Mouse (Mus musculus) cerebellum, adult 9-10 months (tissue): ENCODE measurements at regions not wholly inside any gene's neighbourhood (a gene's known extent, or its start where the extent isn't known, plus 50 kb on each side); places are given as distances from the start of the nearest gene placed in this dataset.
A peak's percentile ranks its signal among the peaks of the same experiment; 100 is the strongest.
"Not testable (repeated sequence)": the region's sequence is repeated elsewhere in the genome, so short reads cannot be mapped to it uniquely, and the experiment has no call there.

Experiments used
- DNase-seq: peaks from one replicate; pipeline ENCODE4 v3.0.0; 2022

- no peak for DNase-seq
Observed at GRCm38 (mm10) chr3:134330943-134331342, 94.7 kb downstream of the Cxxc4 start.

DNA sequence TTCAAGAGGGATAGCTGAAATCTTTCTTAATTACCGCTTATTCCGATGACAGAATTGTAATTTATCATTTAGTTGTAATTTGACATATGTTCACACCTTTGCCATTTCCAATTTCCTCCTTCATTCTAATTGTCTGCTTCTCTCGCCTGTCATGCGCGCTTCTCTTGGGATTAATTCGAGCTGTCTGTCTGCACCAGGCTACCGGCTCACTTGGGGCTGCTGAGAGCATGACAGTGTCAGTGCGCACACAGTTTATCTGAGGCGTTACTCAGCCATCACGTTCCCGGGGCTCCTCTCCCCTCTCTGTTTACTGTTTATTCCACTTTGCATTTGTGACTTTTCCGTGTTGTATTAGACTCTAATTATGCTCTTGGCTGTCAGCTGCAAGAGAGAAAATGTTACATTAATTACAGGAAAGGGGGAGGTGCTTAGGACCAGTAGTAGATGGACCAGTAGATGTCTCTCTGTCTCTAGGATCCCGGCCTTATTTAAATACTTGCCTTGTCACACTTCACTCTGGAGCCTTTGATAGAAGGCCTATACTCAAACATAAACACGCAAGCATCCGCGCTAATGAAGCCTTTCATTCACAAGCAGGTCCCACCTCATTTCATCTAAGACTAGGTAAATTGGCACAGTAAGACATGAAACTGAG lies 95.3 kb downstream of the Cxxc4 start:
- DNase-seq = no peak

DNA sequence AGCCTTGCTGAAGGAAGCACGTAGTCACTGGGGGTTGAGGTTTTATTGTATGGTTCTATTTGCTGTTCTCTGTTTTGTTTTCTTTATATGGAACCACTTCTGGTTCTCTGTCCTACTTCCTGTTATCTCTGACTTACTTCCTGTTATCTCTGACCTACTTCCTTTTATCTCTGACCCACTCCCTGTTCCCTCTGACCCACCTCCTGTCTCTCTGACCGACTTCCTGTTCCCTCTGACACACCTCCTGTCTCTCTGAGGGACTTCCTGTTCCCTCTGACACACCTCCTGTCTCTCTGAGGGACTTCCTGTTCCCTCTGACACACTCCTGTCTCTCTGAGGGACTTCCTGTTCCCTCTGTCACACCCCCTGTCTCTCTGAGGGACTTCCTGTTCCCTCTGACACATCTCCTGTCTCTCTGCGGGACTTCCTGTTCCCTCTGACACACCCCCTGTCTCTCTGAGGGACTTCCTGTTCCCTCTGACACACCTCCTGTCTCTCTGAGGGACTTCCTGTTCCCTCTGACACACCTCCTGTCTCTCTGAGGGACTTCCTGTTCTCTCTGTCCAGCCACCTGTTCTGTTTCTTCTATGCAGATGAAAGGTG lies 102.9 kb downstream of the Cxxc4 start:
- DNase-seq = not testable (repeated sequence)

- no peak for DNase-seq
Observed at GRCm38 (mm10) chr3:134365948-134366347, 129.7 kb downstream of the Cxxc4 start.

GRCm38 (mm10) chr3:134366761-134367160 lies 130.5 kb downstream of the Cxxc4 start:
- no peak for DNase-seq

DNA sequence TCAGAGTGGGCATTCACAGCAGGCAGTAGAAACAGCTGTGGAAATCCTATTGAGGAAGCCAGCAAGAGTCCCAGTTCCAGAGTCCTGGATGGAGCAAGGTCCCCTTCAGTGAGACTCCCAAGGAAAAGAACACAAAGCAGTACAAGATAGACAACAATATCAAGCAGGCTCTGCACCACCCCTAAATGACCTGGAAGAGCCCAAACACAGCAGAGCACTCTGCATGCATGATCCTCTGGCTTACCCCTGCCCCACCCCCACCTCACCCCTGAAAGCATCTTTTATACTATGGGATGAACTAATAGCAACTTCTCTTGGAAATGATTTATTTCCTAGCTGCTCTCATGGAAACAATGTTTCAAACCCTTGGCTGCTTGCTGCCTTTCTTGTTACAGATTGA lies 132.3 kb downstream of the Cxxc4 start:
- DNase-seq = no peak

DNA sequence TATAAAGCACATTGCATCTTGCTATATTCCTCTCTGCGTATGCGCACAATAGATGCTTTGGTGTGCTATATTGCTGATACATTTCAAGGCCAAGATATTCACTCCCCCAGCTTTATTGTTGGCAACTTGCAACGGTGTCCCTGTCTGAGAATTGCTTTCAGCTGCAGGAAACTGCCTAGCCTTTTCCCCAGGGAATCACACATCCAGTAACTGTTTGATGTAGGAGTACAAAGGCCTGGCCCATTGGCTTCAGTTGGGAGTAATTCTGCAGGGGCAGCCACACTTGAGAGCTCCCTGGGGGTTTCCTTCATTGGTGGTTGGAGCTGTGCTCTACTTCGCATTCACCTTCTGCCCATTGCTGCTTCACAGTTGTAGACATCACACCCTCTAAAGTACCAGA lies 132.8 kb downstream of the Cxxc4 start:
- DNase-seq = no peak

DNA sequence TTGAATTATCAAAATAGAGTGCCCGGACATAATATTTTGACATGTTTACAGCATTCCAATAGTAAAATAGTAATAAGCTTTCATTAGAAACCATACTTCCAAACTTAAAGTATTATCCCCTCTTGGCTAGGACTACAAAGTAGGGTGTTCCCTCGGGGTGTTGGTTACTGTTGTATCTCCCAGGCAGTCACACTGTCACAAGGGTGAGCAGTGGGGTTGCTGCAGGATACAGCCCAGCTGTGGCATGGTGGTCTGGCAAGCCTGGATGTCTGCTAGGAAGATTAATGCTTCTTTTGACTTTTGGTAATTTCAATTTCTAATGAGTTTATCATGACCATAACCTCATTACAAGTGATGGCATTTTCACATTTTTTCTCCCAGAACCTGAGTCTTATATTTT lies 143.3 kb downstream of the Cxxc4 start:
- no peak for DNase-seq

DNA sequence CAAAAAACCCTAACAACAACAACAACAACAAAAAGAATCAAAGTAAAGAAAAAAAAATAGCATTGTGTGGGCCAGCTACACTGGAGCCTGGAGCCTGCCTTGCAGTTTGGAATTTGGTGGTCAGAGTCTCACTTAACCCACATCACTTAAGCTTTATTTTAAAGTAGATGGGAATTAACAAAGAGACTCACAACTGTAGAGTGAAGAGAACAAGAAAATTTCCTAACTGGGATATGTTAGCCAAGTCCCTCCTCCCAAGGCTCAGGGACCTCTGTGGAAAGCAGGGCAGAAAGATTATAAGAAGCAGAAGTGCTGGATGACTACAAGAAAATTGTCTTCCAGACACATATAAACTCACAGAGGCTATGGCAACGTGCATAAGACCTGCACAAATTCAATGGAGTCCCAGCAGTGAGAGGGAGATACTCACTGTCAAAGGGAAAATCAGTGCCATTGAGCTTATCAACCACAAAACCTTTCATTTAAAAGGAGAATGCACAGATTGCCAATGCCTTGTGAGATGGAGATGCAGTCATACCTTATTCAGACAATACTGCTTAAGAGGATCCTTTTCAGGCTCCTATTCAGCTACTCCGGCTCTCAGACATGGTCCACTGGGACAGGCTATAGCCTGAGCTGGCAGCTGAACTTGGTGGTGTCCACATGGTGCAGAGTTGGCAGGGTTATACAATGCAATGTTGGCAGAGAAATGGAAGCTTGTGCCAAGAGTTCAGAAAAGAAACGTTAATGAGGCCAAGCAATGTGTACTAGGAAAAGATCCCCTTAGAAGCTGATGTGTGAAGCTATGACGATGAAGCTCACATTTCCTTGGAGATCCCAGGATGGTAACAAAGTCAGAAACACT lies 154.4 kb downstream of the Cxxc4 start:
- DNase-seq = peak; percentile 43

DNA sequence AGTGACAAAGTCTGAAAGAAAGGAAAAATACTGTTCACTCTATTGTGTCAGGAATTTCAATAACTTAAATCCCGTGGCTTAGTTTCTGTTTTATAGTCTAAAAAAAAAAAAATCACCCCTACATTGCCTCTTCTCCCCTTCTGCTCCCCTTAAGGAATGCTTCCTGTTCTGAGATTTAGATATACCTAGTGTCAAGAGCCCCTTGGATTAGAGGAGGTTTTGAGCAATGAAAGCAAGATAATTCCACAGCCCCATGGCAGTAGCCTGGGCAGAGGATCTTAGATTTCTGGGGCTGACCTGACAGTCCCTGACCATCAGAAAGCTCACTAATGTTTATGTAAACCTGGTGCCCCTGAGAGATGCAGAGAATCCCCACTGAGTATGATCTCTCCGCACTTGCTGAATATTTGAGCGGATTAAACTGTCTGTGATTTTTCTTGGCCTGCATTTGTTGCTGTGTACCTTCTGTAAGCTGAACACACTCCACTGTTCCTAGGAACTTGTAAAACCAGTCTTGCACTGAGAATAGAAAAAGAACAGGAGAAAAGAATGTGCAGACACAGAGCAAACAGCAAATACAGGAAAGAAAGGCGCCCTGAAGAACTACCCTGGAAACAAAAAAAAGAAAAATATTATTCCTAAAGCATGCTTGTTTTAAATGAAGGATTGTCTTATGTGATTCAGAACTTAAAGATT lies 164.3 kb downstream of the Cxxc4 start:
- DNase-seq = no peak

- DNase-seq = no peak
Observed at GRCm38 (mm10) chr3:134415606-134416328, 179.5 kb downstream of the Cxxc4 start.

DNA sequence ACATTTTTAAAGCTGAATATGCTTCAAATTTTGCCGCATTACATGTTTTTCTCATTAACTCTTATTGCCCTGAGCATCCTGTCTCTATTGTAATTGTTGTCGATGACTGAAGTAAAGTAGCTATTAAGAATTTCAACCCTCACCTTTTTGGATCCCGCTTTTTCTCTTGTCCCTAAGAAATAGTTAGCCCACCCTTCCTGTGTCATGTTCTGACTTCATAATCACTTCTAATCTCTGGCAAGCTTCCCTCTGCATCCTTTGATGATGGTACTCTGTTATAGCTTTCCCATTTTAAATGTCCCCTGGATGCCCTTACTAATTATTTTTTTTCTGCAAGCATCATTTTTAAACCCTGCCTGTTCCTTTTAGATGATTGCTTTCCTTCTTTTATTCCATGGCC lies 191.3 kb downstream of the Cxxc4 start:
- no peak for DNase-seq

DNA sequence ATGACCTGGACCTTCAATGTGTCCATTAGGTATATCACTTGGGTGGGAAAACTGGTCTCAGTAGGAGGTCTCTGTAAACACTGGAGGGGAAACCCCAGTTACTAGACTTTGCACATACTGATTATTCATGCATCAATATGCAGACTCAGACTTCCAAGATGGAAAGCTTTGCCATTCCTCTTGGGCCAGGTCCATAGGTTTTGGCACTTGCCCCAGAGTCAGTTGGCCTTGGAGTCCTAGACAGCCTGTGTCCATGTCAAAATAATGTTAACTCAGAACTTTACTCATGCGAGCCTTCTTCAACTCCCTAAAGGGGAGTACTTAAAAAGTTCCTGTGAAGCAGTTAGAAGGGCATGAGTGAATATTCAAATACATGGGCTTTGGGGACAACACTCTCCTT lies 230.3 kb downstream of the Cxxc4 start:
- no peak for DNase-seq

- DNase-seq = no peak
Observed at GRCm38 (mm10) chr3:134487280-134487679, 251.0 kb downstream of the Cxxc4 start.

GRCm38 (mm10) chr3:134489966-134490543 lies 253.8 kb downstream of the Cxxc4 start:
- no peak for DNase-seq

- no peak for DNase-seq
Observed at GRCm38 (mm10) chr3:134509702-134510101, 273.4 kb downstream of the Cxxc4 start.

DNA sequence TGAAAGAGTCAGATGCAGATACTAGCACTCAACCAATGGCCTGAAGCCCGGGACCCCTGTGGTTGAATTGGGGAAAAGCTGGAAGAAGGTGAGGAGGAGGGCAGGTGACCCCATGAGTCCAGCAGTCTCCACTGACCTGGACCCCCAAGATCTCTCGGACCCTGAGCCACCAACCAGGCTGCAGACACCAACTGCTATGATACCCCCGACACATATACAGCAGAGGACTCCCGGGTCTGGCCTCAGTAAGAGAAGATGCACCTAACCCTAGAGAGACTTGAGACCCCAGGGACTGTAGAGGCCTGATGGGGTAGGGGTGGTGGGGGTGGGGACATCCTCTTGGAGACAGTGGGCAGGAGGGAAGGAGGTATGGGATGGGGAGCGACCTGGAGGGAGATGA lies 289.5 kb downstream of the Cxxc4 start:
- no peak for DNase-seq

DNA sequence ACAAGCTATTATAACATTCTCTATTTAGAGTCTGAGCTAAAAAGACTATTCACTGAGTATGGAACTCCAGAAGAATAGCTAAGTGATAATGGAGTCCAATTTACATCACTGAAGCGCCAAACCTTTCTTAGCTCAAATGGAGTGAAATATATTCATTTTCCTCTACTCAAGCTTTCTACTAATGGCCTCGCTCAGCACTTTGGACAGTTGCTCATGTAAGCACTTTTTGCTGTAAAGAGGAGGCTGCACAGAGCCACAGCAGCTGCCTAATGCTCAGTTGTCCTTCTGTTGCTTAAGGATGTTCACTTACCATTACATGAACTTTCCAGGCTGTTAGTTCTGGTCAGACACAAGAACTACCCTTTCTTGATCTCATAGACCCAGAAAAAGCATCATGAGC lies 268.7 kb upstream of the Tacr3 start:
- DNase-seq = no peak

DNA sequence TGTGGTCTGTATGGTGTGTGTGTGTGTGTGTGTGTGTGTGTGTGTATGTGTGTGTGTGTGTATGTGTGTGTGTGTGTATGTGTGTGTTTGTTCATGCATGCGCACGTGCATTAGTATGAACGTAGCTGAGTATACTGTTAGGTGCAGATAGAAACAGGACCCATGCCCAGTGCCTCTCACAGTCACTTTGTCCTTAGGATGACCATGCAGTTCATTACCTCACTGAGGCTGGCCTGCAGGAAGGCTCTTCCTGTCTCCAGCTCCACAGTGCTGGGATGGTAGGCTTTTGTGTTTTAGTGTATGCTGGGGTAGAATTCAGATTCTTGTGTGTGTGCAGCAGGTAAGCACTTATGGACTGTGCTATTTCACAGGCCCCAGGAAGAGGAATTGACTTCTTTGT lies 250.0 kb upstream of the Tacr3 start:
- no peak for DNase-seq

- no peak for DNase-seq
Observed at GRCm38 (mm10) chr3:134588630-134589029, 240.2 kb upstream of the Tacr3 start.

GRCm38 (mm10) chr3:134602919-134603318 lies 225.9 kb upstream of the Tacr3 start:
- DNase-seq = no peak

DNA sequence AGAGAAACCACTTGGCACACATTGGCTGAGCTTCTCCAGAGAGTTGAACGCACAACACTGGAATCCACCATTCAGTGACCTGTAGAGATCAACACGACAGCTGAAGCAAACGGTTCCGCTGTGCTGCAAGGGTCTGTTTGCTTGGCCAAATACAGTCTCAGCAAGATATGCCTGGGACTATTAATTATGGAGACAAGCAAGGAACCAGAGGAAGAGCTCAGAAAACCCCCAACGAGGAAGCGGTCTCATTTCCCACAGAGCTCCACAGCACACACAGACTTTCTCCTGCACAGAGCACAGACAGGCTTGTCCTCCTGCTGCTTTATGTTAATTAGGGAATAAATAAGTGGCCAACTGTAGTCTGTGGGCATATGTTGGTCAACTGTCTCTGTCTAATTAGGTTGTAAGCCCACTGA lies 223.4 kb upstream of the Tacr3 start:
- no peak for DNase-seq
